Mouse (Mus musculus): ENCODE data around the gene Tmod4. TPM values are rescaled to one million over a fixed set of nuclear protein-coding genes. Genes with fewer than 3 reads are reported as not detected.

The Tmod4 gene
- polyA plus RNA-seq (2012): 0.24 and 0.26 TPM in 2 replicates

GRCm38 (mm10) chr3:95124246-95124645, at the start of gene Tmod4:
Tmod4 (plus strand) TSS chr3:95124476.
- TF ChIP-seq GATA1 (IDR thresholded peaks at IDR 0.05; ENCODE audit: low read length): no peak

- no peak for TF ChIP-seq GATA1 (IDR thresholded peaks at IDR 0.05; ENCODE audit: low read length)
Measured at GRCm38 (mm10) chr3:95088071-95088470, 36.2 kb upstream of the Tmod4 start.

GRCm38 (mm10) chr3:95100854-95101253, 23.4 kb upstream of the Tmod4 start:
- TF ChIP-seq GATA1 (IDR thresholded peaks at IDR 0.05; ENCODE audit: low read length): no peak

GRCm38 (mm10) chr3:95105121-95105520, 19.2 kb upstream of the Tmod4 start:
- TF ChIP-seq GATA1 (IDR thresholded peaks at IDR 0.05; ENCODE audit: low read length): no peak

- TF ChIP-seq GATA1 (IDR thresholded peaks at IDR 0.05; ENCODE audit: low read length): no peak
Measured at GRCm38 (mm10) chr3:95105586-95106337, 18.5 kb upstream of the Tmod4 start.

- TF ChIP-seq GATA1 (IDR thresholded peaks at IDR 0.05; ENCODE audit: low read length): no peak
Measured at GRCm38 (mm10) chr3:95106338-95107117, 17.7 kb upstream of the Tmod4 start, which contains the start of gene Pip5k1a. Pip5k1a (minus strand) TSS chr3:95106930.

GRCm38 (mm10) chr3:95107898-95108297, 16.4 kb upstream of the Tmod4 start:
- no peak for TF ChIP-seq GATA1 (IDR thresholded peaks at IDR 0.05; ENCODE audit: low read length)

GRCm38 (mm10) chr3:95110911-95111726, 13.2 kb upstream of the Tmod4 start, which contains the start of gene Vps72:
Vps72 (plus strand) TSS chr3:95111022.
- TF ChIP-seq GATA1 (IDR thresholded peaks at IDR 0.05; ENCODE audit: low read length): no peak

DNA sequence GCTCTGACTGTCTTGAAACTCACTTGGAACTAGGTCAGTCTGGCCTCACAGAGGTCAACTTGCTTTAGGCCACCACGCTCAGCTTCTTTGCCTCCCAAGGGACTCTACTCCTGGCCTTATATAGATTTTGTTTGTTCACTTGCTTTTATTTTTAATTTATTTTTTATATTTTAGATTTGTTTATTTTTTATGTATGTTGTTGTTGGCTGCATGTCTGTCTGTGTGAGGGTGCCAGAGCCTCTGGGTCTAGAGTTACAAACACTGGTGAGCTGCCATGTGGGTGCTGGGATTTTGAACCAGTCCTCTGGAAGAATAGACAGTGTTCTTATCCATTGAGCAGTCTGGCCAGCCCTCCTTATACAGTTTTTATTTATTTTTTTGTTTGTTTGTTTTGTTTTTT, 11.5 kb upstream of the Tmod4 start:
- TF ChIP-seq GATA1 (IDR thresholded peaks at IDR 0.05; ENCODE audit: low read length): no peak

DNA sequence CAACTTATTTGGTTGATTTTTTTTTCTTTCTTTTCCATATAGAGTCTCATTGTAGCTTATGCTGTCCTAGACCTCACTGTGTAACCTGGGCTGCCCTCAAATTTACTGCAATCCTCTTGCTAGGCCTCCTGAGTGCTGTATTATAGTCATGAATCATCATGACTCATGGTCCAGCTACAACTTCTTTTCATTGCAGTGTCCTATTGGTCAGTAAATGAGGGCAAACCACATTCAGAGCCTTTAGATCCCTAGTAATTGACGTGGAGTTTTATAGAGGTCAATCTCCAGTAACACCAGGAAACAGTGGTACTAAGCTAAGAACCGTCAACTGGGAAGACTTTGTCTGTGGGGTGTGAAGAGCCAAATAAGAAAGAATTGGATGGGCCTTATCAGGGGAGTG, 6.5 kb upstream of the Tmod4 start:
- no peak for TF ChIP-seq GATA1 (IDR thresholded peaks at IDR 0.05; ENCODE audit: low read length)

DNA sequence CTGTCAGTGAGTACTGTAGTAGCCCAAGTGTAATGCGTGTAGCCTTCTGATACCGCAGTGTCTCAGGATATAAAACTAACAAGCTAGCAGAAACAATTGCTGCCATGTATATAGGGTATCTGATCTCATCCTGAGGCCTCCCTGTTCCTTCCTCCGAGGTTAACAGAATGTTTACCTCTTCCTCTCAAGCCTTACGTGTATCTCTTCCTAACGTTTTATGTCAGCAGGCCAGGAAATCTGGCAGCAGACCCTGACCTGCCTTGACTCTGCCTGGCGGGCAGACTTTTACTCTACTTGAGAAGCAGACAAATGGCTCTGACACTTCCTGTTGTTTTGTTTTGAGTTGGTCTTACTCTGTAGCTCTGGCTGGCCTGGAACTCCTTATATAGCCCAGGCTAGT, 2.7 kb upstream of the Tmod4 start:
- TF ChIP-seq GATA1 (IDR thresholded peaks at IDR 0.05; ENCODE audit: low read length): no peak

DNA sequence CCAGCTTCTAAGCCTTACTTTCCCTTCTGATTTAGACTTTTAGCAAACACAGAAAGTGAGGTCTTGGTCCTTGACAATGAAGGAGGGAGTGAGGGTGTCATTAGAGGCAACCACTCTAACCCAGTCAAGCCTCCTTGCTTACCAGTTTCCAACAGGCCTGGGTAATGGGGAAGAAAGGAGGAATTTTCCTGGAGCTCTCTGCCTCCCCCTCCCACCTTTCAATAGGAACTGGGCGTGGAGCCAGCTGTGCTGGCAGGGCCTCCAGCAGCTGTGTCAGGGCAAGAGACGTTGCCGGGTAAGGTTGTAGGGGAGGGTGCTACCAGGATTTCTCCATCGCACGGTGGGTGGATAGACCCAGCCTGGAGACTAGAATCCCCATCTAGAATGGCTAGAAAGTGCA, 696 bp downstream of the Tmod4 start:
- TF ChIP-seq GATA1 (IDR thresholded peaks at IDR 0.05; ENCODE audit: low read length): no peak

DNA sequence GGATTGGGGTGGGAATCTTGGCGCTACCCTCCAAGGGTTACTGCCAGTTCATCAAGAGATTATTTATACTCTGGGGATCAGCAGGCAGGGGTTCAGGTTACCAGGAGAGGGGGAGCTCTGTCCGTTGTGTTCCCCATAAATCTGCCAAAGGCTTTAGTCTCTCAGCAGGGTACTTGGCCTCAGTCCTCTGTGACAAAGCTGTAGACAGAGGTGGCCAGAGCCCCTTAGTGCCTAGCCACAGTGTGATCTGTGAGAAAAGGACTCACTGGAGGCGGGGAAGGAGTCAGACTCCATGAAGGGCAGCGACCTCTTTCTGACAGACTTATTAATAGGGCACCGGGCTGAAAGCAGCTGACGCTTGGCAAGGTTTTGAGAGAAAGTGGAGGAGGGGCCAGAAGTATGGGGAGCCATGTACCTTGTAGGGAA, 5.0 kb downstream of the Tmod4 start:
- no peak for TF ChIP-seq GATA1 (IDR thresholded peaks at IDR 0.05; ENCODE audit: low read length)

- no peak for TF ChIP-seq GATA1 (IDR thresholded peaks at IDR 0.05; ENCODE audit: low read length)
Measured at GRCm38 (mm10) chr3:95130081-95130480, 5.8 kb downstream of the Tmod4 start.

DNA sequence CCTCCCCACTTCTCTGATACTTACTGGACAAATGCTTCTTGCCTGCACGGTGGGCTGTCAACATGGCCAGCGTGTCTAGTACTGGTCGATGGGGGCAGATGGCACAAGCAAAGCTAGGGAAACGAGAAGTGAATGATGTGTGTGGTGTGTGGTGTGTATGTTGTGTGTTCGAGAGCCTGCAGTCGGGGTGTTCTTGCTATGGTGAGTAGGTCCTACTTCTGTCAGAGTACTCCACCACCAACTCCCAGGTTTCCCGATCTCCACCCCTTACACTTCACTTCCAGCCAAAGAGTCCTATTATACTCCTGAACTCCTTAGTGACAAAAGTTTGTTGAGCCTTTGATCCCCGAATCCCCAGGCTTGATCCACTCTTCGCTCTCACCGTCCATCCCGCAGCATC, 8.9 kb downstream of the Tmod4 start:
- TF ChIP-seq GATA1 (IDR thresholded peaks at IDR 0.05; ENCODE audit: low read length): no peak

GRCm38 (mm10) chr3:95133680-95134101, 9.4 kb downstream of the Tmod4 start, which contains the start of the genes Scnm1 and Lysmd1:
Scnm1 (minus strand) TSS chr3:95134011.
Lysmd1 (plus strand) TSS chr3:95134088.
- no peak for TF ChIP-seq GATA1 (IDR thresholded peaks at IDR 0.05; ENCODE audit: low read length)
